Mouse (Mus musculus) kidney, postnatal 0 days (tissue): ENCODE measurements around the gene Mbip. TPM values are rescaled to one million over a fixed set of nuclear protein-coding genes. Genes with fewer than 3 reads are reported as not detected.

Experiments
- ATAC-seq: fragments of 200-750 bp; cut with Nextera tagmentation; replicated peaks from 2 replicates; pipeline ENCODE4 v1.8.0; 2017; ENCODE audit warnings: low read depth, moderate number of reproducible peaks, moderate TSS enrichment, moderate library complexity; ENCODE audit not compliant: low FRiP score
- DNase-seq: peaks from one replicate; pipeline ENCODE4 v3.0.0-alpha.2; 2016; ENCODE audit warnings: low spot score
- H3K27ac ChIP-seq: fragments of 300-500 bp; sonication (generic); 2 replicates; pipeline ENCODE4 v1.5.1; 2014; ENCODE audit warnings: mild to moderate bottlenecking
- H3K27me3 ChIP-seq: fragments of 300-500 bp; sonication (generic); 2 replicates; pipeline ENCODE4 v1.6.1; 2014; ENCODE audit warnings: low read length, mixed read lengths; ENCODE audit not compliant: insufficient read depth
- H3K36me3 ChIP-seq: fragments of 300-500 bp; sonication (generic); 2 replicates; pipeline ENCODE4 v1.6.1; 2014; ENCODE audit warnings: low read length, mixed read lengths; ENCODE audit not compliant: insufficient read depth
- H3K4me1 ChIP-seq: fragments of 300-500 bp; sonication (generic); replicated peaks from 2 replicates; pipeline ENCODE4 v1.6.1; 2014; ENCODE audit warnings: antibody characterized with exemption, low read length, mixed read lengths; ENCODE audit not compliant: insufficient read depth
- H3K4me2 ChIP-seq: fragments of 300-500 bp; sonication (generic); 2 replicates; pipeline ENCODE4 v1.6.1; 2014; ENCODE audit warnings: mild to moderate bottlenecking, low read length, moderate library complexity, mixed read lengths
- H3K4me3 ChIP-seq: fragments of 300-500 bp; sonication (generic); replicated peaks from 2 replicates; pipeline ENCODE4 v1.5.1; 2014; ENCODE audit warnings: low read depth, low read length
- H3K9ac ChIP-seq: fragments of 300-500 bp; sonication (generic); 2 replicates; pipeline ENCODE4 v1.6.1; 2014; ENCODE audit warnings: low read depth, low read length
- H3K9me3 ChIP-seq: fragments of 300-500 bp; sonication (generic); replicated peaks from 2 replicates; pipeline ENCODE4 v1.6.1; 2016; ENCODE audit warnings: low read length, inconsistent platforms, mixed read lengths
- CTCF ChIP-seq: IDR thresholded peaks from 2 replicates; pipeline ENCODE4 v1.5.1; 2016; ENCODE audit warnings: antibody characterized with exemption, low read depth, mild to moderate bottlenecking, moderate library complexity
- WGBS: fragments of 180-500 bp; shearing (Covaris S2); extraction: QIAGEN DNeasy Blood & Tissue Kit; methylation state at CpG from one replicate; pipeline ENCODE4 v1.1.7; 2014; 5-methylcytosine and 5-hydroxymethylcytosine counted together
- polyA plus RNA-seq: library from polyadenylated mRNA; unstranded; fragments of >200 nt; fragmentation: Nextera tagmentation; extraction: Ambion mirVana; gene quantifications from 2 replicates; pipeline ENCODE4 v1.2.1, GENCODE M21; 2015

Mbip gene
- polyA plus RNA-seq, 1 experiment from 2014 or later: 38.2 TPM

DNA sequence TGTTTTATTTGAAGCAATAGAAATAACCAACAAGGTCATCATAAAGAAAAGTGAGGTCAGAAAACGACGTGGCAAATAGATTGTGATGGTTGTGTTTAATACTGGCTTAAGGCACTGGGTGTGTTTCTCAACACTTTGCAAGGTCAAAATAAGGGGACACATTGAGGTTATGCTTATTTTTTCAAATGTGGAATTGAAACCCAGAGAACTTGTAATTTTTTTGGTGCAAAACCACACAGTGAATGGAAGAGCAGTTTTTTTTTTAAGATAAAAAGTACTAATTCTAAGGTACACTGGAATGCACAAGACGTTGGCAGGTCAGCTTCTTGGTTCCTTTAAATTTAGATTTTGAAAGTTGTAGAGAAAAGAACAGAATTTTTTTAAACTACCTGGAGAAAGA lies 50.5 kb downstream of the Mbip start:
- Histone ChIP-seq H3K4me3 (no peak overlapping the region), H3K9ac (no peak overlapping the region), H3K9me3 (no peaks in the 10 kb centered on the region), H3K36me3 (no peaks in the 10 kb centered on the region), H3K27ac (no peak overlapping the region), H3K27me3 (no peaks in the 10 kb centered on the region), H3K4me1 (0 out of 2 replicates have a peak, but pooled peaks cover 4% of the 10 kb centered on the region), H3K4me2 (no peak overlapping the region)
- DNase-seq: no peak
- TF ChIP-seq CTCF: no peak
- no peak for ATAC-seq
- 77% methylated on average over 3 of the region's 3 CpGs for WGBS

DNA sequence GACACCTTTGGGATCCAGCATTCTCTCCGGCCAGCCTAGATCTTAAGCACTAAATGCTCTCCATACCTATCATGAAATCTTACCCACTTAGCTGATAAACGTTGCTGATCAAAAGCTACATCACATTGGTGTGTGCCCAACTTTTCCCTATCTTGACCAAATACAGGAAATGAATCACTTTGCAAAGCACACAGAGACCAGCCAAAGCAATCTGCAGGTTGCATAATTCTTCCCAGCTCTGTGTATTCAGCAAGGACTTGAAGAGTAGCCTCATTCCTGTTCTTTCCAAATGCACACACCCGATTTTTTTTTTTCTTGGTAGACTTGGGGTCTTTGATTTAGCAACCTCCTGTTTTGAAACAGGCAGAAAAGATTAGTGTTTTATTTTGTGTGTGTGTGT lies 57.1 kb downstream of the Mbip start:
- 68% methylated on average over 3 of the region's 3 CpGs for WGBS
- Histone ChIP-seq H3K4me1 (no peaks in the 10 kb centered on the region), H3K4me2 (no peak overlapping the region), H3K4me3 (no peak overlapping the region), H3K27me3 (no peaks in the 10 kb centered on the region), H3K9me3 (no peaks in the 10 kb centered on the region), H3K27ac (no peak overlapping the region), H3K9ac (no peak overlapping the region), H3K36me3 (no peaks in the 10 kb centered on the region)
- ATAC-seq (no peak), DNase-seq (no peak)
- no peak for TF ChIP-seq CTCF

DNA sequence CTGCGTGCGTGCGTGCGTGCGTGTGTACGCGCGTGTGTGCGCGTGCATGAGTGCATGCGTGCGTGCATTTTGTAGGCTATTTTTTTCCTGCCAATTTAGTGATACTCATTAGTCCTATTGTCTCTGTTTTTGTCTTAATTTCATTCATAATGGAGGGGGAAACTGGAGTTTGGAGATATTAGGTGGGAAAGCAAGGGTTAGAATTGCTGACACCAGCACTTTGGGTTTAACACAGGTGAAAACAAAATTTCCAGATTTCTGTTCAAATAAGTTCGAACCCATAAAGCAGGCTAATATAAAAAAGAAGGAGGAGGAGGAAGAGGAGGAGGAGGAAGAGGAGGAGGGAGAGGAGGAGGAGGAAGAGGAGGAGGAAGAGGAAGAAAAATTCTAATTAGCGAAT lies 58.9 kb downstream of the Mbip start:
- Histone ChIP-seq H3K36me3 (no peaks in the 10 kb centered on the region), H3K4me1 (no peaks in the 10 kb centered on the region), H3K9ac (no peak overlapping the region), H3K4me3 (no peak overlapping the region), H3K27ac (no peak overlapping the region), H3K4me2 (no peak overlapping the region), H3K9me3 (no peaks in the 10 kb centered on the region), H3K27me3 (no peaks in the 10 kb centered on the region)
- WGBS: 94% methylated on average over 14 of the region's 14 CpGs
- no peak for TF ChIP-seq CTCF
- ATAC-seq (no peak), DNase-seq (no peak)

- WGBS: 72% methylated on average over 2 of the region's 2 CpGs
- no peaks in the 10 kb centered on the region for H3K36me3 ChIP-seq
- DNase-seq (no peak), ATAC-seq (no peak)
- no peak for TF ChIP-seq CTCF
- H3K4me2 ChIP-seq: no peak overlapping the region
- no peaks in the 10 kb centered on the region for H3K27me3 ChIP-seq
- no peak overlapping the region for H3K9ac ChIP-seq
- no peak overlapping the region for H3K27ac ChIP-seq
- H3K9me3 ChIP-seq: no peaks in the 10 kb centered on the region
- no peaks in the 10 kb centered on the region for H3K4me1 ChIP-seq
- H3K4me3 ChIP-seq: no peak overlapping the region
Measured at GRCm38 (mm10) chr12:56284210-56284609, 61.5 kb downstream of the Mbip start.

GRCm38 (mm10) chr12:56281649-56282048 lies 64.0 kb downstream of the Mbip start:
- Histone ChIP-seq H3K9me3 (no peaks in the 10 kb centered on the region), H3K4me2 (no peak overlapping the region), H3K4me1 (no peaks in the 10 kb centered on the region), H3K27ac (no peak overlapping the region), H3K4me3 (no peak overlapping the region), H3K9ac (no peak overlapping the region), H3K27me3 (no peaks in the 10 kb centered on the region), H3K36me3 (no peaks in the 10 kb centered on the region)
- ATAC-seq (no peak), DNase-seq (no peak)
- TF ChIP-seq CTCF: no peak
- 81% methylated on average over 3 of the region's 3 CpGs for WGBS

Other genes with a start within 250 kb of the Mbip start
- not detected in 2 replicates for gene Nkx2-1, start 191.0 kb upstream of the Mbip start, polyA plus RNA-seq